Mouse (Mus musculus): ENCODE results near the gene Csnk1g1. TPM values are rescaled to one million over a fixed set of nuclear protein-coding genes. Genes with fewer than 3 reads are reported as not detected.

Csnk1g1 gene
- polyA plus RNA-seq, 1 experiment from 2014 or later: 12.9 TPM

Other genes with a start within 250 kb of the Csnk1g1 start
- gene Oaz2, start 240.9 kb upstream of the Csnk1g1 start, polyA plus RNA-seq (2015; fragmentation: Nextera tagmentation; extraction: Ambion mirVana): 231 and 236 TPM in 2 replicates
- gene Zfp609, start 81.4 kb upstream of the Csnk1g1 start, polyA plus RNA-seq (2015; fragmentation: Nextera tagmentation; extraction: Ambion mirVana): 6.4 and 6.5 TPM in 2 replicates
- 160 and 168 TPM in 2 replicates for gene Pclaf, start 18.7 kb upstream of the Csnk1g1 start, polyA plus RNA-seq (2015; fragmentation: Nextera tagmentation; extraction: Ambion mirVana)
- gene Trip4, start 130 bp upstream of the Csnk1g1 start, polyA plus RNA-seq (2015; fragmentation: Nextera tagmentation; extraction: Ambion mirVana): 25.8 and 26.8 TPM in 2 replicates
- 836 and 887 TPM in 2 replicates for gene Ppib, start 151.3 kb downstream of the Csnk1g1 start, polyA plus RNA-seq (2015; fragmentation: Nextera tagmentation; extraction: Ambion mirVana)
- 2.2 and 4.6 TPM in 2 replicates for gene Snx22, start 160.8 kb downstream of the Csnk1g1 start, polyA plus RNA-seq (2015; fragmentation: Nextera tagmentation; extraction: Ambion mirVana)
- 124 and 129 TPM in 2 replicates for gene Snx1, start 217.7 kb downstream of the Csnk1g1 start, polyA plus RNA-seq (2015; fragmentation: Nextera tagmentation; extraction: Ambion mirVana)
- 170 and 180 TPM in 2 replicates for gene Ciao2a, start 217.7 kb downstream of the Csnk1g1 start, polyA plus RNA-seq (2015; fragmentation: Nextera tagmentation; extraction: Ambion mirVana)
- gene Dapk2, start 249.3 kb downstream of the Csnk1g1 start, polyA plus RNA-seq (2015; fragmentation: Nextera tagmentation; extraction: Ambion mirVana): 6.8 and 10.1 TPM in 2 replicates